Mouse (Mus musculus): Measurements from ENCODE around the gene Fam209.

The Fam209 gene

DNA sequence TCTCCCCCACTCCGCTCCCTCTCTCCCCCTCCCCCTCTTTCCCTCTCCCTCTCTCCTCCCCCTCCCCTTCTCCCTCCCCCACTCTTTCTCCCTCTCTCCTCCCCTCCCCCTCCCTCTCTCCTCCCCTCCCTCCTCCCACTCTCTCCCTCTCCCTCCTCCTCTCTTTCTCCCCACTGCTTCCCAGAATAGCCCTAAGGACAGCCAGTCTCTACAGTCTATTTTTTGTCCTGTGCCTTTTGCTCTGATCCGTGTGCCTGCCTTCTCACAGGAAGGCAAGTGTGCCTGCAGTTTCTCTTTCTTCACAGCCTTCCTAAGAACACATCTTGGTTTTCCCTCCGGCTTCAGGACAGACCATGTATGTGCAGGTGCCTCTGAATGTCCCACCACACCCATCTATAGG lies 5.0 kb downstream of the Fam209 start:
- WGBS: 26% methylated on average over 3 of the region's 3 CpGs

DNA sequence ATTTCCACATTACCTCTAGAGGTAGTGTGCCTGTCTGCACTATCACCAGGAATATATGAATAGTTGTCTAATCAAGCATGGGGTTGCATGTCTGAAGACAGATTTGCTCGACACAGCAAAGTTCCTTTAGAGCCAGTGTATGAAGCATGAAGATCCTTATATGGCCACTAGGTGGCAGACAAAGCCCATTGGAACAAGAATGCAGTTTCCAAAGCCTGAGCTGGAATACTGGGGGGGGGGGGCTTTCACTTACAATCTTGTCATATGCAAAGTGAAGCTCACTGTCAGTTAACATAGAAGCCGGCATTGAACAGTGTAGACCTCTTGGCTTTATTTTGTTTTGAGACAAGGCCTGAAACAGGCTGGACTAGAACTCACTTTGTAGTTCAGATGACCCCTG lies 5.5 kb downstream of the Fam209 start:
- WGBS: 3% methylated on average over 2 of the region's 2 CpGs

DNA sequence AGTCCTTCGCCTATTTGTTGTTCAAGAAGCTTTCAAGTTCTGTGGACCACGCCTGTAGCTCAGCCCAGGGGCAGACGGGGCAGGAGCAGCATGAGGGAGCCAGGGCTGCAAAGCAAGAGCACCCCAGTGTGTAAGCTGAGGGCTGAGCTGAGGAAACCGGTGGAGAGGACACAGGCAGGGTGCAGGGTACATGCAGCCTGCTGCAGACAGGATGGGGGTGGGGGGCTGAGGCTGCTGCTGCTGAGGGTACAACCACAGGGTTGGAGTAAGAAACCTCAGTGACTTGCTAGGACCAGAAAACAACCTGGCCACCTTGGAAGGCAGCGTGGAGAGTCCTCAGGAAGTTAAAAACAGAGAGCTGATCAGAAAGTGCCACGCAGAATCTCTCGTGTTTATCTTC lies 8.0 kb downstream of the Fam209 start:
- WGBS: 83% methylated on average over 7 of the region's 7 CpGs

DNA sequence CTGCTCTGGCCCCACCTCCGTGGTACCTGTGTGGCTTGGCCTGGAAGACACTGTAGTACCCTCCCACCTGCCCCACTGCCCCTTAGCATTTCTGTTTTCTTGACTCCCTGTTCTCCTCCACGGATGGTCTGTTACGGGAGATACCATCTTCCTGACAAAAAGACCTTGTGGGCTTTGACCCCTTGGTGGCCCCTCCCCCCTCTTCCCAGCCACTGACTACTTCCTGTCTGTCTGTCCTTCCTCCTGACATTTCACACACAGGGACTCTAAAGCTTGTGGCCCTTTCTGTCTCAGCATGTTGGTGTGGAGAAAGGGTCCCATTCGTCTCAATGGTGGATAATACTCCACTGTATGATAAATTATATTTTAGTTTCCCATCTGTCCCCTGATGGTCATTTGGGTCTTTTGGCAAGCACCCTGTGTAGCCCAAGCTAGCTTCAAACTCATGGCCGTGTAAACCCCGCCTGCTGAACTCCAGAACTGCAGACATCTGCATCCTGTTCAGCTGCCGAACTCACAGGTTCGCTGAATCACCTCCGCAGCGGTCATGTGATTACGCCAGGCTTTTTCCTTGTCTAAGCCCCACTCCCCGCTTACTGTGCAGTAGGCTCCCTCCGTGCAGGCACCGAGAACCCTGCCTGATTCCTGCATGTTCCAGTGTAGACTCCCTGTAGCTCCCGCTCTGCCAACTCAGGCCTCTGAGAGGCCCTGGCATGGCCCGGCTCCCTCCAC lies 9.5 kb downstream of the Fam209 start:
- 85% methylated on average over 16 of the region's 16 CpGs for WGBS

DNA sequence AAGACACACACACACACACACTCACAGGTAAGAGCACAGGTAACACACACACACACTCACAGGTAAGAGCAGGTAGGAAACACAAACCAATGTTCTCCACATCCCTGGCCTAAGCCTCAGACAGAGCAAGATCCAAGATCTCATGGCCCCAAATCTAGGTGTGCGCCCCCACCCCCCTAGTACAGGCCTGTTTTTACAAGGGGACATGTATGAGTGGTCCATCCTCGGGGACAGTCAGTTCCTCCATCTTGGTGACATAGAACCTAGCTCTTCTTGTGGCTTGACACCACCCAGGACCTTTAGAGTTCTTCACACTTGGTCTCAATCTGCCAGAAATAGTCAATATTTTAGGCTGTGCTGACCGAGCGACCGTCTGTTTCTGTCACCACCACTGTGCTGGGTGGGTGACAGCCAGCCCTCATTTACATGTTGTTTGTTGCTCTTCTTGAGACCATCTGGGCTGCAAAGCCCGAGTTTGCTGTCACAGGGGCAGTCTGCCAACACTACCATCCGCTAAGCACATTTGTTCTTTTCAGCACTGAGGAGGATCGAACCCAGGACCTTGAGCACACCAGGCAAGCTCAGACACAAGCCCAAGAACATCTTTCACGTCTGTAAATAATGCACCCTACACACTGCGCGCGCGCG lies 11.6 kb downstream of the Fam209 start:
- WGBS: 63% methylated on average over 14 of the region's 14 CpGs

DNA sequence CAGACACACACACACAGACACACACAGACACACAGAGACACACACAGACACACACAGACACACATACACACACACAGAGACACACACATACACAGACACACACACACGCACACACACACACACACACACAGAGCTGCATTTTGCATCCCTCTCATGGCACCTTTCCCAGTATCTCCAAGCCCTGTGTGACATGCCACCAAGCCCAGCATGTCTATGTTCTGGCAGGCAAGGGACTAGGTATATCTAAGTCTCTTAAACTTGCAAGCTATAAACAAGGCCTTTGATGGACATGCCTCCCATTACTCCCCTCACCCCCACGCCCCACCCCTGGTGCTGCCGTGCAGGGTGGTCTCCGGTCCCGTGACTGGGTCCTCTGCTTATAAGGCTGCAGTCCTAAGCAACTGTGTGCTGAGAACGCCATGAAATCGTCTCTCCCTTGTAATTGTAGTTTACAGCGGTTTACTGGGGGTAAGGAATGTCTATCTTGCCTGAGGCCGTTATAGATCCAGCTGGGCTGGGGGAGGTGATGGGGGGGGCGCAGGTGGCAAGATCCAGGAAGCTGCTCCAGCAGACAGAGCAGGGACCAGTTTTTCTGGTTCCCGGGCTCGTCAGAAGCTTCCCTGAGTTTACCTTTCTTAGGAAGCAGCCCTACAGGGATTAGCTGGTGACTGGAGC lies 12.5 kb downstream of the Fam209 start:
- 49% methylated on average over 12 of the region's 12 CpGs for WGBS

DNA sequence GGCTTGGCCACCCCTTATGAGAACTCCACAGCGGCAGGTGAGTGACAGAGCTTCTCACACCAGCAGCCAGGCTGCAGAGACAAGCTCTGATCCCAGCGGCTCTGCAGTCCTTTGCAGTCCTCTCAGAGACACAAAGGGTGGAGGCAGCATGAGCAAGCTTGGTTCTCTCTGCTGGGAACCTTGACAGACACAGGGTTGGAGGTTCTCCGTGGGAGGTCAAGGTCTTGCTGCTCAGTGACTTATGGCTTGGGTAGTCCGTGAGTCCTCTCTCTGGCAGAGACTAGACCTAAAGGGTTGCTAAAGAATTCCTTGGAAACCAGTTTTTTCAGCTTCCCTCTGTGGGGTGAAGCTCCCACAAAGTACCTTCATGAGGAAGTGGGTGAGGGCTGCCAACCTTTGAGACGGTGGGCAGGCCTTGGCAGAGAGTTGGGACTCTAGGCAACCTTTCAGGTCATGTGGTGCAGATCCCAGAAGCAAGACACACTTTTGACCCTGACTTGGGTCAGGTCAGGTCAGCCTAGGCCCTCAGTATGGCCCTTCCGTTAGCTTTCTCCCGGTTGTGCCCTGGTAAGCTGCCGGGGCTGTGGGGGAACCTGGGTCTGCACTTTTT lies 24.5 kb downstream of the Fam209 start:
- 86% methylated on average over 8 of the region's 8 CpGs for WGBS

DNA sequence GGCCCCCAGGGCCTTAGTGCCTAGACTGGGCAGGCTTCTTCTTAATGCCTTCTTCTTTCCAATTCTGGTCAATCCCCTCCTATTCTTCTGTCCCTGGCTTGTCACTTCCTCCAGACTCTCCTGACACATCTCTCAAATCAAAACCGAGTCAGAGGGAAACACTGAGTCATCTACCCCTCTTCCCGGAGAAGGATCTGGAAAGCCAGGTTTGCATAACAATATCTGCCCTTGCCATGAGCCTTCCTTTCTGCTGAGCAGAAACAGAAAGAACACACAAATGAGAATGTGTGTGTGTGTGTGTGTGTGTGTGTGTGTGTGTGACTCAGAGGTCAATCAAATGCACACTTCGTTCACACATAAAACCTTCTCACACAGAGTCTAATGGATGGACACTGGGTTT lies 26.5 kb downstream of the Fam209 start:
- WGBS: 32% methylated on average over 3 of the region's 3 CpGs

DNA sequence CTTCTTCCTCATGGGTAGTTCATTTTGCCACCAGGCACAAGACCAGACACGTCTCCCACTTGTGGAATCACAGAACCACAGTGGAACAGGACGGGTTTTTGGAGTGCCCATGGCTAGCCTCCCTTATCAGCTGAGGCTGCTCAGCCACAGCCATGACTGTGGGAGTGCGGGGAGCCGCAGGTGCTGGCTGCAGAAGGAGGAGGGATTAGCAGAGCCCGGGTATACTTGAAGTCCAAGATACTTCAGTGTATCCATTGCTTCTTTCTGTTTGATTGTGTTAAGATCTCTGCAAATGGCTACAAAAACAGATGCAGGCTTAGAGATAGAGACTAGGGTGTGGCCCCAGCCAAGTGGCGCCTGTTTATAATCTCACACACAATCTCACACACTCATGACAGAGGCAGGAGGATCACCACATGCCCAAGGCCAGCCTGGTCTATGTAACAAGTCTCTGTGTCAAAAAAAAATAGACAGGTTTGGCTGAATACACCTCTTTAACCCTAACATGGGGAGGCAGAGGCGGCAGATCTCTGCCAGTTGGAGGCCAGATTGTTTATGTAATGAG lies 28.5 kb downstream of the Fam209 start:
- WGBS: 60% methylated on average over 7 of the region's 7 CpGs

DNA sequence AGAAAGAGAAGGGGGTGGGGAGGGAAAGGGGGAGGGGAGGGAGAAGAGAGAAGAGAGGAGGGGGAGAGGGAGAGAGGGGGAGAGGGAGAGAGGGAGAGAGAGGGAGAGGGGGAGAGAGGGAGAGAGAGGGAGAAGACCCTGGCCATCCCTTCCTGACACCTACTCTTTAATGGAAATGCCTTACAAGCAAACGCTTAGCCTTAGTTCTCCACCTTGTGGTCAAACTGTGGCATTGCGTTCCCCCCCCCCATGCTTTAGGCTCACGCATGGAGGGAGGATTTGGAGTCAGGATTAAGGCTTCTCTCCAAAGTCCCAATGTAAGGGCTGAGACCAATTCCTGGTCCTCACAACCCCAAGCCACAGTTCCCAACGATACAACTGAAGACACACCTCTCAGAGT lies 29.0 kb downstream of the Fam209 start:
- WGBS: 6% methylated on average over 4 of the region's 4 CpGs

DNA sequence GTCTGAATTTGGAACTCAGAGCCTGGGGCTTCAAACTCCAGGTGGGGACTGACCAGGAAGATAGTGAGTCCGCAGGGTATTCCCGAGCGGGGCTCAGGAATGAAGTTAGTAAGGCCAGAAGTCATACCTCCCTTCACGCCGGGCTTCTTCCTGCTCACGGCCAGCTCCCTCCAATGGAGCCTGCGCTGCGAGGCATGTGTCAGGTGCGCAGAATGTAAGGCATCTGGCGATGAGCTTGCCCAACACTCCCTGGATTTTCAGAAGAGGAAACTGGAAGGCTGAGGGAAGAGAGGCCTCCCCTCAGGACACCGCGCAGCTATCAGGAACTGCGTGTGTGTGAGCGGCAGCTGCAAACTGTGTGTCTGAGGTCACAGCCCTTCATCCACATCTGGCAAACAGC lies 29.8 kb downstream of the Fam209 start:
- WGBS: 86% methylated on average over 14 of the region's 14 CpGs

DNA sequence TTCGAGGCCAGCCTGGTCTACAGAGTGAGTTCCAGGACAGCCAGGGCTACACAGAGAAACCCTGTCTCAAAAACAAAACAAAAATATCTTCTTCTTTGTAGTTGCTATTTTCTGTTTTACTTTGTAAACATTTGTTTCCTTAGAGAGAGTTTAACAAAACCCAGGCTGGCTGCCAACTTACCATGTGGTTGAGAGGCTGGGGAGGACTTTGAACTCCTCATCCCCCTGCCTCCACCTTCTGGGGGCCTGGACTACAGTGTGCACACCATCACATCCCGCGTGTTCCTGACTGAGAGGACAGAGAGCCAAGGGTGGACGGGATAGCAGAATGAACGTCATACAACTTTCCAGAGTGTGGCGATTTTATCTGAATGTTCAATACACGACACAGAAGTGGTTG lies 33.8 kb downstream of the Fam209 start:
- WGBS: 83% methylated on average over 7 of the region's 7 CpGs

DNA sequence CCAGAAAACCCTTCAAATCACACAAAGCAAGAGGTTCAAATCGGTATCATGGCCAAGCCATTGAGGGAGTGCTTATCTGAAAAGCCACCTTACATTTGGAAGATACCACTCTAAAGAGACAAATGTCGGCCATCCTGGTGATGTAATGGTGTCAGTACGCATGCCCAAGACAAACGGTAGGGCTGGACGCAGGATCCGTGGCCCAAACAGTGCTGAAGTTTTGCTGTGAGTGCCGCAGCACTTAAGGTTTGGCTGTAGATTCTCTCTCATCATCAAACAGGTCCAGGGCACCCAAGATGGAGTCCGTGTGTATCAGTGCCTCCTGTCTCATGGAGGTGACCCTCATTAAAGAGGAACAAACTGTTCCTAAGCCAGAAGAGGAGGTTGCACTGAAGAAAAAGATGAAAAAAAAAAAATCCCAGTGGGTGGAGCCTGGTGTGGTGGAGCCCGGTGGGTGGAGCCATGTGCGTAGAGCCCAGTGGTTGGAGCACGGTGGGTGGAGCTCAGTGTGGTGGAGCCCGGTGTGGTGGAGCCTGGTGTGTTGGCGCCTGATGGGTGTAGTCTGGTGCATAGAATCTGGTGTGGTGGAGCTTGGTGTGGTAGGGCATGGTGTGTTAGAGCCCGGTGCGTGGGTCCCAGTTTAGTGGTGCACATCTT lies 37.9 kb downstream of the Fam209 start:
- WGBS: 90% methylated on average over 15 of the region's 15 CpGs

DNA sequence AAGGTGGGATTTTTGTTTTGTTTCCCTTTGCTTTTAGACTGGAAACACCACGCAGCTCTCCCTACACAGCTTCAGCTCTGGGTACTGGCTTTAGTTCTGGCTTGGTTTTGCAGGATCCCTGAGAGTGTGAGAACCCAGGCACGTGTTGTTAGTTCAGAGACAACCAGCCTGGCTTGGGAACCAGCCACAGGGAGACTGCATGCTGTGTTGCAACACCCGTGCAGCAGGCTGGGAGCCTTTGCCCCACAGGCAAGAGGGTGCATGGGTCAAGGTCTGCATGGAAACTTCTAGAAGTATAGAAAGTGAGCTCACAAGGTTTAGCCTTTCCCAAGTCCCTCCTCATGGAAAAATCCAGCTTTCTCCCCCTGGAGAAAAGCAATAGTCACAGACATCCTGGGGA lies 38.6 kb downstream of the Fam209 start:
- 63% methylated on average over 3 of the region's 3 CpGs for WGBS

DNA sequence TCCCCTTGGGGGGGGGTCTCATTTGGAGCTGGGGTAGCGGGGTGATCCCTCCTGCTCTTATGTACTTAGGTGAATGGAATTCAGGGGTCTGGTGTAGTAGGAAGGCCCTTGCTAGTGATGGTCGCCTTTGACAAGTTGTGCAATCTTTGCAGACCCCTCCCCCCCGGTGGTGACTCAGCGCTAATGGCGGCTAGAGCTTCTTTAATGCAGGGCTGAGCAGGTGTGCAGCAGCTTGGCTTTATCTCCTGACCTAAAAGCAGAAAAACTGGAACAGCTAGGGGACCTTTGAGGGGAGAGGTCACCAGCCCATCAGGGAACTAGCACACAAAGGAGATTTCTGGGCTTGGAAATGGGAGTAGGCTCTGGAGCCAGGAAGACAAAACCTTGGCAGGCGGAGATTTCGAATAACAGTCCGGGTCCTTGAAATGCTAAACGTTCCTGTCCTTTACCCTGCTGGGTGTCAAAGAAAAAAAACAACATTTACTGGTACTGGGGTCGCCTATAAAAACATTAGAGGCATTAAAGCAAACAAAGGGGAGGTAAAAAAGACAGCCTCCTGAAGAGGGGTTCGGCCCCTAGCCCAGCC lies 44.2 kb downstream of the Fam209 start:
- WGBS: 47% methylated on average over 11 of the region's 11 CpGs

DNA sequence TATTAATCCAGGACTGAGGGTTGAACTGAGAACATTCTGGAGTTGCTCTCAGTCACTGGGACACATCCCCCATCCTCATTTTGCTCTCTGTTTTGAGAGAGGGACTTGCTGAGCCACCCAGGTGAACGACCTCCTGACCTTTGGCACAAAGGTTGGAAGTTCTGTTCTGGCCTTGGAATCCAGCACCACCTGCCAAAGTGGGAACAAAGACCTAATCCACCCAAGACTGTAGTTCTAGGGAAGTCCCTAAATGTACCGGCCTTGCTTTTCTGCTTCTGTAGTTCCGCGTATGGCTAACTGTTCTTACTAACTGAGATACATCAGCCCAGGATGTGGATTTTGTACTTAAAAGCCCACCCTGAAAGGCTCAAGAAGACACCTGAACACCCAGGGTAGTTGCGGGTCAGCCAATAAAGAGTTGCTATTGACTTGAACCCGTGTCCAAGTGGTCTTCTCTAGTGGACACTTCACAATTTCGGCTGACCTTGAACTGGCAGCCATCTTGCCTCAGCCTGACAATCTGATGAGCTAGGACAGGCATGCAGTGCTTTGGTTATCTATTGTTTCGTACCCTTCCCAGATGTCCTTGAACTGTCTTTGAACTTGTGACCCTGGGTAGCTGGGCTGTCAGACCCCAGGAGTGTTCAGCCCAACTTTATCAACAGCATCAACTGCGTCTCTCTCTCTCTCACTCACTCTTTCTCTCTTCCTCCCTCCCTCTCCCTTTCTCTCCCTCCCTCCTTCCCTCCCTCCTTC lies 48.5 kb downstream of the Fam209 start:
- 90% methylated on average over 9 of the region's 9 CpGs for WGBS

DNA sequence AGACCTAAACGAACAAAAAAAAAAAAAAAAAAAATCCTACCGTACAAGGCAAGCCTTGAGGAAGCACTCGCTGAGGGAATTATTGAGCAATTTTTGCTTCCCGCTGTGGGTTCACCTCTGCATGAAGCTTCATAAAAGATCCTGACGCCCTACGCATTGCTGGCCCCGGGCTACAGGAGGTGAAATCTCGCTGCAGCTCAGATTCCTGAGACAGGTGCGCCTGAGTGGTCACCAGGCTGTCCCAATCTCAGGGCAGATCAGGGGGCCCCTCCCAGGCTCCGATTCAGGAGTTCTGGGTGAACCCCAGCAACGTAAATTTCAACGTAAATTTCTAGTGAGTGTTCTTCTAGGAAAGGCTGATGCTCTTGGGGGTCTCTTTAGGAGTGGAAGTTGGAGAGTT lies 50.2 kb downstream of the Fam209 start:
- 85% methylated on average over 12 of the region's 12 CpGs for WGBS
